Mouse (Mus musculus): ENCODE results near the gene Pabpc4. TPM values are rescaled to one million over a fixed set of nuclear protein-coding genes. Genes with fewer than 3 reads are reported as not detected.
A peak's percentile ranks its signal among the peaks of the same experiment; 100 is the strongest.

Gene Pabpc4
- polyA plus RNA-seq (2014; fragmentation: Nextera tagmentation; extraction: Ambion mirVana) = 41.4 and 46.6 TPM in 2 replicates

DNA sequence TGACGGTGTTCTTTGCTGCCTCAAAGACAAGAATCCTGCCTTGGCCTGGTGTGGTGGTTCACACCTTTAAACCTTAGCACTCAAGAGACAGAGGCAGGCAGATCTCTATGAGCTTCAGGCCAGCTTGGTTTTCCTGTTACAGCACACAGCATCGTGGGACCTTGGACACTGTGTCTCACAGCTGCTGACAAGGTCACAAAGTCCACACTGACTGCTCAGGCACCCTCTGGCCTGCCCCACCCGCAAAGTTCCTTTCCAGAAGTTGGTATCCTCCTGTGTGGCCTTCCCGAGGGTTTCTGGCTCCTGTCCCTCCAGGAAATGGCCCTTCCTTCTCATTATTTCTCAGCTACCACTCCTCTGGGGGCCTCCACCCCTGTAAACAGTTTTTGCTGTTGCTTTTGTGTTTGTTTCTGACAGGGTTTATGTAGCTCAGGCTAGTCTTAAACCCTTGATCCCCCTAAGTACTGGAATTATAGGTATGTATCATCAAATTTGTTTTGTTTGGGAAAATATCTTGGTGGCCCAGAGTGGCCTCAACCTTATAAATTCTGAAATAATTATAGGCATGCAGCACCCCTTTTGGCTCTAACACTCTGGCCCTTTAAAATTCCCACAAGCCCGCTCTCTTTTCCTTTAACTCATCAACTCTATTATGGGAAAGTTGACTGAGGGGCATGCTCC, at the start of gene Pabpc4:
Pabpc4 (plus strand) TSS at position 631 of the 681 bp plus-strand sequence.
- Histone ChIP-seq H3K4me2 (ENCODE audit: low read depth) (no peak within 1 kb of the TSS), H3K9ac (ENCODE audit: low read length) (no peak within 1 kb of the TSS), H3K4me3 (ENCODE audit: low read depth, low read length) (no peak within 1 kb of the TSS), H3K36me3 (ENCODE audit: control insufficient read depth, insufficient read depth, low read length) (no peaks in the 10 kb centered on the region), H3K4me1 (ENCODE audit: control insufficient read depth, insufficient read depth, low read length) (peaks cover 7% of the 10 kb centered on the region), H3K27me3 (ENCODE audit: control insufficient read depth, insufficient read depth, low read length) (no peaks in the 10 kb centered on the region), H3K27ac (ENCODE audit: low read depth, low read length) (no peak within 1 kb of the TSS), H3K9me3 (ENCODE audit: control insufficient read depth, low read length) (no peaks in the 10 kb centered on the region)
- no peak for DNase-seq (ENCODE audit: low spot score)
- no peak for ATAC-seq (ENCODE audit: insufficient read depth, low FRiP score, low TSS enrichment)
- 83% methylated on average over 5 of the region's 5 CpGs for WGBS

DNA sequence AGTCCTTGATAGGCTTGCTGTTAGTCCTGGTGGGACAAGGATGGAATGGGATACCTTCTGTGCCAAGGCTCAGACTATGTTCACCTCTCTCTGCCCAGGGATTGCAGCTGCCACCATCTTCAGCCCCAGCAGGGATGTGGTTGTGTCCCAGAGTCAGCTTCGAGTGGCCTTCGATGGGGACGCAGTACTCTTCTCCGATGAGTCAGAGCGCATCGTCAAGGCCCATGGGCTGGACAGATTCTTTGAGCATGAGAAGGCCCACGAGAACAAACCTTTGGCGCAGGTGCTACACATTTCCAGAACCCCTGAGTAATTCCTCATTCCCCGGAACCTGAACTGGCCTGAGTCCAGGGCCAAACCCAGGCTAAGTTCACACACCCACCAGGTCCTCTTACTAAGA, 48.2 kb upstream of the Pabpc4 start:
- H3K4me3 ChIP-seq (ENCODE audit: low read depth, low read length) = no peak overlapping the region
- H3K9ac ChIP-seq (ENCODE audit: low read length) = no peak overlapping the region
- no peak overlapping the region for H3K27ac ChIP-seq (ENCODE audit: low read depth, low read length)
- ATAC-seq (ENCODE audit: insufficient read depth, low FRiP score, low TSS enrichment) = no peak
- no peaks in the 10 kb centered on the region for H3K36me3 ChIP-seq (ENCODE audit: control insufficient read depth, insufficient read depth, low read length)
- WGBS = 94% methylated on average over 9 of the region's 9 CpGs
- no peak for DNase-seq (ENCODE audit: low spot score)
- H3K4me2 ChIP-seq (ENCODE audit: low read depth) = no peak overlapping the region
- no peaks in the 10 kb centered on the region for H3K27me3 ChIP-seq (ENCODE audit: control insufficient read depth, insufficient read depth, low read length)
- no peaks in the 10 kb centered on the region for H3K9me3 ChIP-seq (ENCODE audit: control insufficient read depth, low read length)
- H3K4me1 ChIP-seq (ENCODE audit: control insufficient read depth, insufficient read depth, low read length) = no peaks in the 10 kb centered on the region

DNA sequence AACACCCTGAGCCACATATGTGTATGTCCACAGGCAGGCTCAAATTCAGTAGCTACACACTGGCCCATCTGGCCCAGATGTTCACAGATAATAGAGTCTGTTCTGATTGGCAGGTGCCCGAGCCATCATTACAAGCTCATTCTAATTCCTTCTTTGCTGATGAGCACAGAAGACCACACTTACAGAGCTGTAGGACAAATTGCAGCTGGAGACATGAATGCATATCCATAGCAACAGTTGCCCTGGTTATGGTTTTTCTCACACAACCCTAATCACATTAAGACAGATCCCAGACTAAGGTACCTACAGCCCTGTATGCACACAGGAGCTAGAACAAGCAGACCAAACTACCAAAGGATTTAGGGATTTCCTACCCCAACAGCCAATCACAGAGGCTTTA, 46.8 kb upstream of the Pabpc4 start:
- no peak overlapping the region for H3K4me2 ChIP-seq (ENCODE audit: low read depth)
- no peaks in the 10 kb centered on the region for H3K9me3 ChIP-seq (ENCODE audit: control insufficient read depth, low read length)
- ATAC-seq (ENCODE audit: insufficient read depth, low FRiP score, low TSS enrichment) = no peak
- no peak overlapping the region for H3K9ac ChIP-seq (ENCODE audit: low read length)
- DNase-seq (ENCODE audit: low spot score) = no peak
- no peaks in the 10 kb centered on the region for H3K36me3 ChIP-seq (ENCODE audit: control insufficient read depth, insufficient read depth, low read length)
- no peaks in the 10 kb centered on the region for H3K27me3 ChIP-seq (ENCODE audit: control insufficient read depth, insufficient read depth, low read length)
- H3K4me3 ChIP-seq (ENCODE audit: low read depth, low read length) = no peak overlapping the region
- H3K27ac ChIP-seq (ENCODE audit: low read depth, low read length) = no peak overlapping the region
- 88% methylated on average over 1 of the region's 1 CpGs for WGBS
- H3K4me1 ChIP-seq (ENCODE audit: control insufficient read depth, insufficient read depth, low read length) = no peaks in the 10 kb centered on the region

DNA sequence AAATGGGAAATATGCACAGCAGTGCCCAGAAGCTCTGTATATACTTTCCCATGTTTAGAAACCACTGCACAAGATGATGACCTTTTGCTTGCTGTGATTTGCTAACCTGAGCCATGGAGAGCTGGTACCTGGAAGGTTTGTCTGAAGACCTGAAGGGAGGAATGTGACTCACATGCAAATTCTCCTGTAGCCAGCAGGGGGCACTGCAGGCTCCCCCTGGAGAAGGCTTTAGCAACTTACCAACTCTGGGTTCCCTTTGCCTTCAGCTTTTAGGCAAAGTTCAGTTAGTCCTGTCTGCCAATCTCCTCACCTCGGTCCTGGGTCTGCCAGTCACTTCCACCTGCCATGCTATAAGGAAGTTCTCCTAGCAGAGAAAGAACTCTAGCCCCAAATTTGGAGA, 45.4 kb upstream of the Pabpc4 start:
- DNase-seq (ENCODE audit: low spot score) (peak; percentile 62), ATAC-seq (ENCODE audit: insufficient read depth, low FRiP score, low TSS enrichment) (no peak)
- no peaks in the 10 kb centered on the region for H3K27me3 ChIP-seq (ENCODE audit: control insufficient read depth, insufficient read depth, low read length)
- H3K4me2 ChIP-seq (ENCODE audit: low read depth) = no peak overlapping the region
- H3K9ac ChIP-seq (ENCODE audit: low read length) = no peak overlapping the region
- H3K36me3 ChIP-seq (ENCODE audit: control insufficient read depth, insufficient read depth, low read length) = no peaks in the 10 kb centered on the region
- 12% methylated on average over 1 of the region's 1 CpGs for WGBS
- no peak overlapping the region for H3K27ac ChIP-seq (ENCODE audit: low read depth, low read length)
- H3K4me1 ChIP-seq (ENCODE audit: control insufficient read depth, insufficient read depth, low read length) = no peaks in the 10 kb centered on the region
- no peak overlapping the region for H3K4me3 ChIP-seq (ENCODE audit: low read depth, low read length)
- no peaks in the 10 kb centered on the region for H3K9me3 ChIP-seq (ENCODE audit: control insufficient read depth, low read length)

DNA sequence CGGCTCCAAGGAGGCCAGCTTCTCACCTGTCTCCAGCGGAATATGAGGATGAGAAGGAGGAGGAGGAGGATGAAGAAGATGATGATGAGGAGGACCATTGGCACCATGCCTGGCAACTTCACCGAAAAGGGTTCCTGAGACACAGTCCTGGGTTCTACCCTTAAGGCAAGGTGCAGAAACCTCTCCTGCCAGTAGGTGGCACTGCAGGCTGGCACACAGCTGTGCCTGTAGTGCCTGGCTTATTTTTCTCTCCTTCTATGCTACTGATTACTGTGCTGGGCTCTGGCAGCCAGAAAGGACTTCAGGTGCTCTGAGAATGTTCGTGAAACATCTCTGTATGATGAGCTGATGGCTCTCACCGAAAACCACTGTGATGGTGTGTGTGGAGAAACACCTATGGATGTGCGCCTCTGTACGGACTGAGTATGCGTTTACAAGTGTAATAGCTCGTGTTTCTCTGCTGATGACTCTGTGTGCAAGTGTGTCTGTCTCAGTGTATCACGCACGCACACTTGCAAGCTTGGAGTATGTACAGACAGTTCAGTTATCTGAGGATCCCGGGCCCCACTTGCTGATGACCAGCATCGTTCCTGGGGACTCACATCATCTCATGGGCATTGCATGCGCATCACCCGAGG, 42.3 kb upstream of the Pabpc4 start:
- no peak overlapping the region for H3K4me2 ChIP-seq (ENCODE audit: low read depth)
- 73% methylated on average over 15 of the region's 15 CpGs for whole genome bisulfite sequencing
- ATAC-seq (ENCODE audit: insufficient read depth, low FRiP score, low TSS enrichment) (peak; percentile 78; the same call in 1 of the 2 replicates), DNase-seq (ENCODE audit: low spot score) (peak; percentile 77)
- no peak overlapping the region for H3K9ac ChIP-seq (ENCODE audit: low read length)
- no peaks in the 10 kb centered on the region for H3K9me3 ChIP-seq (ENCODE audit: control insufficient read depth, low read length)
- no peaks in the 10 kb centered on the region for H3K36me3 ChIP-seq (ENCODE audit: control insufficient read depth, insufficient read depth, low read length)
- H3K27me3 ChIP-seq (ENCODE audit: control insufficient read depth, insufficient read depth, low read length) = no peaks in the 10 kb centered on the region
- no peaks in the 10 kb centered on the region for H3K4me1 ChIP-seq (ENCODE audit: control insufficient read depth, insufficient read depth, low read length)
- no peak overlapping the region for H3K27ac ChIP-seq (ENCODE audit: low read depth, low read length)
- no peak overlapping the region for H3K4me3 ChIP-seq (ENCODE audit: low read depth, low read length)

DNA sequence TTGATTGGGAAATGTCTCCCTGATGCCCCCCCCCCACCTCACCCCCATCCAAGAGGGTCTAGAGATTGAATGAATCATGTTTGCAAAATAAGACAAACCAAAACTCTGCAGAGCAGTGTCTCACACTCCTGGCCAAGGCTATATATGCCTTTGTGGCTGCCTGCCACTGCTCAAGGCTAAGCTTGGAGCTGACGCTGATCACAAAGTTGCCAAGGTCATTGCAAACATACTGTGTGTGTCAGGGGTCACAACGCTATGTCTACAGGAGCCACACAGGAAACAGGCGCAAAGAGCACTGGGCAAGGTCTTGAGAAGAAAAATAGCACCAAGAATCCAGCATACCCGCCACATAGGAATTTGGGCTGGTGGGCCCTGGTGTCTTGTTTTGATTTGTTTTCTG, 41.5 kb upstream of the Pabpc4 start:
- DNase-seq (ENCODE audit: low spot score) (no peak), ATAC-seq (ENCODE audit: insufficient read depth, low FRiP score, low TSS enrichment) (no peak)
- Histone ChIP-seq H3K27ac (ENCODE audit: low read depth, low read length) (no peak overlapping the region), H3K4me2 (ENCODE audit: low read depth) (no peak overlapping the region), H3K4me3 (ENCODE audit: low read depth, low read length) (no peak overlapping the region), H3K4me1 (ENCODE audit: control insufficient read depth, insufficient read depth, low read length) (no peaks in the 10 kb centered on the region), H3K9ac (ENCODE audit: low read length) (no peak overlapping the region), H3K36me3 (ENCODE audit: control insufficient read depth, insufficient read depth, low read length) (no peaks in the 10 kb centered on the region), H3K27me3 (ENCODE audit: control insufficient read depth, insufficient read depth, low read length) (no peaks in the 10 kb centered on the region), H3K9me3 (ENCODE audit: control insufficient read depth, low read length) (no peaks in the 10 kb centered on the region)
- WGBS = 66% methylated on average over 4 of the region's 4 CpGs

DNA sequence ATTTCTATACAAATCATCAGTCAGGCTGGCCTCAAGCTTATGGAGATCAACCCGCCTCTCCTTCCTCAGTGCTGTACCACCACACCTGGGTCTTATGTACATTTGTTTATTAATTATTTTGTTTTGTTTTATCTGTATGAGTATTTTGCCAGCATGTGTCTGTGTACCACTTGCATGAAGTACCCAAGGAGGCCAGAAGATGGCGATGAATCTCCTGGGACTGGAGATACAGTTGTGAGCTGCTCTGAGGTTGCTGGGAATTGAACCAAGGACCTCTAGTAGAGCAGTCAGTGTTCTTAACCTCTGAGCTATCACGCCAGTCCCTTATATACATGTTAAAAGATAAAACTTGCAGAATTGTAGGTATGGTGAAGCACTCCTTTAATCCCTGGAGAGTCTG, 38.8 kb upstream of the Pabpc4 start:
- ATAC-seq (ENCODE audit: insufficient read depth, low FRiP score, low TSS enrichment) (no peak), DNase-seq (ENCODE audit: low spot score) (no peak)
- H3K27ac ChIP-seq (ENCODE audit: low read depth, low read length) = no peak overlapping the region
- H3K36me3 ChIP-seq (ENCODE audit: control insufficient read depth, insufficient read depth, low read length) = no peaks in the 10 kb centered on the region
- no peaks in the 10 kb centered on the region for H3K9me3 ChIP-seq (ENCODE audit: control insufficient read depth, low read length)
- peaks cover 7% of the 10 kb centered on the region for H3K4me1 ChIP-seq (ENCODE audit: control insufficient read depth, insufficient read depth, low read length)
- H3K4me2 ChIP-seq (ENCODE audit: low read depth) = no peak overlapping the region
- H3K4me3 ChIP-seq (ENCODE audit: low read depth, low read length) = no peak overlapping the region
- WGBS = 52% methylated on average over 3 of the region's 3 CpGs
- H3K9ac ChIP-seq (ENCODE audit: low read length) = no peak overlapping the region
- H3K27me3 ChIP-seq (ENCODE audit: control insufficient read depth, insufficient read depth, low read length) = no peaks in the 10 kb centered on the region

DNA sequence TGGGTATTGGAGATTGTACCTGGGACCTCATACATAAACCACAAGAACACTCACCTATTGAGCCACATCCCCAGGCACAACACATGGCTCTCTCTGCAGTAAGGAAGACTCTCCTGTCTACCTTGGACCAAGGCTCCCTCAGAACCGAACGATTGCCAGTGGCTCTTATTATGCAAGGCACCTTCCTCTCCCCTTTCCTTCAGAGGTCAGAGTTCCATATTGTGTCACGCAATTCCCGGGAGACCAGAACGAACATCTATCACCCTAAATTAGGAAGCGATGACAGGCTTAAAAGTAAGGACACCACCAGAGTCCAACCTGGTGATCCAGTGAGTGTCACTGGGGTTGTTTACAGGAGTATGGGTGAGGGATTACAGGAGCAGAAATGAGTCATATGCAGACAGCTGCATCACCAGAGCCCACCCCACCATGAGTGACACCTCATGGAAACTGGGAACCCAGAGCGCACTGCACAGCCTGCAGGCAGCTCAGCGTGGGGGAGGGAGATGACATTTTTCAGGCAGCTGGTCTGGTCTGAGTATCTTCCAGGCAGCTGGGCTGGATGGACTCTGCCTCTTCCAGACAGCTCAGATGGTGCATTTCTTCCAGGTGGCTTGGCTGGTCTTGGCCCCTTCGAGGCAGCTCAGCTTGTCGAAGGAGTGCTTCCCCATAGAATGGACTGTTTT, 36.3 kb upstream of the Pabpc4 start:
- Histone ChIP-seq H3K9me3 (ENCODE audit: control insufficient read depth, low read length) (no peaks in the 10 kb centered on the region), H3K4me1 (ENCODE audit: control insufficient read depth, insufficient read depth, low read length) (peaks cover 14% of the 10 kb centered on the region), H3K27ac (ENCODE audit: low read depth, low read length) (no peak overlapping the region), H3K4me3 (ENCODE audit: low read depth, low read length) (no peak overlapping the region), H3K27me3 (ENCODE audit: control insufficient read depth, insufficient read depth, low read length) (no peaks in the 10 kb centered on the region), H3K4me2 (ENCODE audit: low read depth) (no peak overlapping the region), H3K36me3 (ENCODE audit: control insufficient read depth, insufficient read depth, low read length) (no peaks in the 10 kb centered on the region), H3K9ac (ENCODE audit: low read length) (no peak overlapping the region)
- 61% methylated on average over 10 of the region's 10 CpGs for WGBS
- ATAC-seq (ENCODE audit: insufficient read depth, low FRiP score, low TSS enrichment) (no peak), DNase-seq (ENCODE audit: low spot score) (no peak)

DNA sequence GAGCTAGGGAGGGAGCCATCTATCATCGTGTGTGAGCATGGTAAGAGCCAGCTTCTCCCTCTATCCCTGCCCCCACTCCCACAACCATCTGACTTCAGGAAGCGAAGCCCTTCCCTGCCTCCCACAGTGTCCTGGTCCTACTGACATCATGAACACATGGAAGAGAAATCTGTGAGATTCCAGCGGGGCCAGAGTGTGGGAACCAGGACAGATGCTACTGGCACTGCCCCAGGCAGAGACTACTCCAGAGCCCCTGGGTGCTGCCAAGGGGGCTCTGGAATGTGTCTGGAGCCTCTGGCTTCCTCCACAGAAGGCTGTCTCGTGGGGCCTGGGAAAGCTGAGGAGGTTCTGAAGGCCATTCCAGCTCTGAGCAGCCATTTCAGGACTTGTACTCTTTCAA, 34.4 kb upstream of the Pabpc4 start:
- peaks cover 14% of the 10 kb centered on the region for H3K4me1 ChIP-seq (ENCODE audit: control insufficient read depth, insufficient read depth, low read length)
- no peaks in the 10 kb centered on the region for H3K27me3 ChIP-seq (ENCODE audit: control insufficient read depth, insufficient read depth, low read length)
- DNase-seq (ENCODE audit: low spot score) (no peak), ATAC-seq (ENCODE audit: insufficient read depth, low FRiP score, low TSS enrichment) (no peak)
- no peaks in the 10 kb centered on the region for H3K36me3 ChIP-seq (ENCODE audit: control insufficient read depth, insufficient read depth, low read length)
- H3K4me2 ChIP-seq (ENCODE audit: low read depth) = no peak overlapping the region
- 31% methylated on average over 4 of the region's 4 CpGs for WGBS
- no peak overlapping the region for H3K4me3 ChIP-seq (ENCODE audit: low read depth, low read length)
- no peaks in the 10 kb centered on the region for H3K9me3 ChIP-seq (ENCODE audit: control insufficient read depth, low read length)
- no peak overlapping the region for H3K27ac ChIP-seq (ENCODE audit: low read depth, low read length)
- H3K9ac ChIP-seq (ENCODE audit: low read length) = no peak overlapping the region

Data from neural tube, embryonic 11.5 days (tissue).